Mouse (Mus musculus): Measurements from ENCODE around the gene Hist4h4.
A peak's percentile ranks its signal among the peaks of the same experiment; 100 is the strongest.
"Not testable (repeated sequence)": the region's sequence is repeated elsewhere in the genome, so short reads cannot be mapped to it uniquely, and the experiment has no call there.

Gene Hist4h4

GRCm38 (mm10) chr6:136815381-136815780, 11.2 kb upstream of the Hist4h4 start:
- DNase-seq (ENCODE audit: low spot score), result no peak

- no peak for DNase-seq (ENCODE audit: low spot score)
These were observed 8.9 kb upstream of the Hist4h4 start for GRCm38 (mm10) chr6:136813117-136813516.

GRCm38 (mm10) chr6:136811196-136811595, 7.0 kb upstream of the Hist4h4 start:
- no peak for DNase-seq (ENCODE audit: low spot score)

- no peak for DNase-seq (ENCODE audit: low spot score)
These were observed 5.5 kb upstream of the Hist4h4 start for GRCm38 (mm10) chr6:136809673-136810072.

GRCm38 (mm10) chr6:136809077-136809476, 4.9 kb upstream of the Hist4h4 start:
- DNase-seq (ENCODE audit: low spot score), result no peak

- no peak for DNase-seq (ENCODE audit: low spot score)
These were observed 4.4 kb upstream of the Hist4h4 start for GRCm38 (mm10) chr6:136808631-136809046.

- DNase-seq (ENCODE audit: low spot score), result peak; percentile 97
These were observed 3.8 kb upstream of the Hist4h4 start, which contains the start of gene H2afj for GRCm38 (mm10) chr6:136808014-136808417. TSS of gene H2afj (plus strand) at chr6:136808244.

GRCm38 (mm10) chr6:136807395-136808013, 3.3 kb upstream of the Hist4h4 start:
- DNase-seq (ENCODE audit: low spot score), result no peak

- DNase-seq (ENCODE audit: low spot score), result no peak
These were observed 2.6 kb upstream of the Hist4h4 start for GRCm38 (mm10) chr6:136806819-136807218.

- DNase-seq (ENCODE audit: low spot score), result no peak
These were observed 1.2 kb upstream of the Hist4h4 start for GRCm38 (mm10) chr6:136805409-136805775.

GRCm38 (mm10) chr6:136804705-136805408, 642 bp upstream of the Hist4h4 start:
- DNase-seq (ENCODE audit: low spot score), result peak; percentile 33

- no peak for DNase-seq (ENCODE audit: low spot score)
These were observed 999 bp downstream of the Hist4h4 start for GRCm38 (mm10) chr6:136803093-136803738.

GRCm38 (mm10) chr6:136801274-136801673, 2.9 kb downstream of the Hist4h4 start:
- no peak for DNase-seq (ENCODE audit: low spot score)

- DNase-seq (ENCODE audit: low spot score), result no peak
These were observed 3.5 kb downstream of the Hist4h4 start for GRCm38 (mm10) chr6:136800710-136801109.

GRCm38 (mm10) chr6:136797874-136798693, 6.1 kb downstream of the Hist4h4 start:
- not testable (repeated sequence) for DNase-seq (ENCODE audit: low spot score)

GRCm38 (mm10) chr6:136795850-136796249, 8.4 kb downstream of the Hist4h4 start:
- DNase-seq (ENCODE audit: low spot score), result no peak

GRCm38 (mm10) chr6:136795110-136795509, 9.1 kb downstream of the Hist4h4 start:
- no peak for DNase-seq (ENCODE audit: low spot score)

GRCm38 (mm10) chr6:136793831-136794525, 10.2 kb downstream of the Hist4h4 start:
- peak; percentile 27 for DNase-seq (ENCODE audit: low spot score)

GRCm38 (mm10) chr6:136792884-136793758, 11.1 kb downstream of the Hist4h4 start:
- peak; percentile 27 for DNase-seq (ENCODE audit: low spot score)

- DNase-seq (ENCODE audit: low spot score), result no peak
These were observed 14.7 kb downstream of the Hist4h4 start for GRCm38 (mm10) chr6:136789391-136789971.
